Mouse (Mus musculus): ENCODE data around the gene Elovl1. TPM values are rescaled to one million over a fixed set of nuclear protein-coding genes. Genes with fewer than 3 reads are reported as not detected.
A peak's percentile ranks its signal among the peaks of the same experiment; 100 is the strongest.

Gene Elovl1
- polyA plus RNA-seq, 1 experiment from 2014 or later = 42.8 TPM

DNA sequence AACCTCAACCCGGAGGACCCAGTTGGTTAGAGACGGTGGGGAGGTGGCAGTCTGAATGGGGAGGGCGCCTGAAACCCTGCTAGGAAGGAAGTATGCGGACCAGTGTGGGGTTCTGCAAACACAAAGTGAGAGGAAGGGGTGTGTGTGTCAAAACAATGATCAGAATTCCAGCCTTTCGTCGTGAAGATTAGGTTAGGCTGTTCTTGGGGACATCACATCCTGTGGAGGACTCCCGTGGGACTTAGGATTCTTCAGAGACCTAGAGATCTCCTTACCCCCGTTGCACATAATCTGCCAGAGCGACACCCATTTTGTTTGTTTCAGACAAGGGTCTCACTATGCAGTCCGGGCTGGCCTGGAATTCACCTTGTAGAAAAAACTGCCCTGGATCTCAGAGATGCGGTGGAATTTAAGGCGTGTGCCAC, 9.9 kb downstream of the Elovl1 start:
- 9% methylated on average over 12 of the region's 12 CpGs for WGBS
- Histone ChIP-seq H3K4me3 (peak overlapping the region; percentile 99), H3K9me3 (no peaks in the 10 kb centered on the region), H3K4me1 (peaks cover 47% of the 10 kb centered on the region), H3K27ac (peak overlapping the region; percentile 96), H3K36me3 (replicated peaks) (peaks cover 33% of the 10 kb centered on the region), H3K27me3 (ENCODE audit: poor library complexity, severe bottlenecking) (no peaks in the 10 kb centered on the region)
- DNase-seq (ENCODE audit: extremely low spot score, low spot score) = no peak

- no peak for DNase-seq (ENCODE audit: extremely low spot score, low spot score)
- H3K27ac ChIP-seq = no peak overlapping the region
- no peak overlapping the region for H3K4me3 ChIP-seq
- 88% methylated on average over 10 of the region's 10 CpGs for WGBS
- no peaks in the 10 kb centered on the region for H3K36me3 ChIP-seq (replicated peaks)
- peaks cover 21% of the 10 kb centered on the region for H3K4me1 ChIP-seq
- no peaks in the 10 kb centered on the region for H3K9me3 ChIP-seq
- H3K27me3 ChIP-seq (ENCODE audit: poor library complexity, severe bottlenecking) = peaks cover 4% of the 10 kb centered on the region; the same call in 1 of the 2 replicates
These were observed 17.2 kb downstream of the Elovl1 start for GRCm38 (mm10) chr4:118445088-118445487.

GRCm38 (mm10) chr4:118445781-118446414, 18.0 kb downstream of the Elovl1 start:
- Histone ChIP-seq H3K27ac (peak overlapping the region; percentile 80), H3K36me3 (replicated peaks) (no peaks in the 10 kb centered on the region)
- WGBS = 12% methylated on average over 18 of the region's 18 CpGs

DNA sequence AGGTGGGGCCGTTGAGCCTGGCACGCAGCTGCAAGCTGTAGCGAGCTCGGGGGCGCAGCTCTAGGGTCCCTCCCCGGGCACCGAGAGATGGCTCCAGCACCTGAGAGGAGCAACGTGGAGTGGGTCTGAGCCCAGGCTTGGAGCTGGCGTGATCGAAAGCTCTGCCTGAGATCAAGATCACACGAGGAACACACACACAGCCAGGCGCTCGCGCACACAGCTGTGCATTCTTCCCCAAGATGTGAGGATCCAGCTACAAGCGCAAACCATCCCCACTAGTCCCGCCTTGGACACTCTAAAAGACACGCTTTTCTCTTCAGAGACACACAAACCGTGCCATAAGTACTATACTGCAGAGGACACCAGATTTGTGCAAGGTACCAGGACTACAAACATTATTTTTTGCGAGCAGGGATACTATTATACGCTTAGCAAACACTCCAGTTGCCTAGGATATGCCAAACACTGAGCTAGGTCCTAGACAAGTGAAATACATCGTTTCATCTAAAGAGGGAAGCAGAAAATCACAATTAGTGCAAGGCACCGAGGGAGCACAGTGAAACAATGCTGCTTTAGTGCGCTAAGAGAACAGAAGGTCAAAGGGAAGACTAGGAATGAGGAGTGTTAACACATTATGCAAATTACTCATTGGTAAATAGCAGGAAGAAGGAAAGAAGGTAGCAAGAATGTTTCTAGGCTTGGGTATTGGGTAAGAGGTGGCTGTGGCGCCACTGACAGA, 18.7 kb downstream of the Elovl1 start:
- H3K36me3 ChIP-seq (replicated peaks) = no peaks in the 10 kb centered on the region
- 22% methylated on average over 24 of the region's 24 CpGs for WGBS
- no peaks in the 10 kb centered on the region for H3K9me3 ChIP-seq
- H3K27ac ChIP-seq = peak overlapping the region; percentile 80
- peak overlapping the region; percentile 50 for H3K4me3 ChIP-seq
- peaks cover 4% of the 10 kb centered on the region; the same call in 1 of the 2 replicates for H3K27me3 ChIP-seq (ENCODE audit: poor library complexity, severe bottlenecking)
- no peak for DNase-seq (ENCODE audit: extremely low spot score, low spot score)
- peaks cover 21% of the 10 kb centered on the region for H3K4me1 ChIP-seq

More at GRCm38 (mm10) chr4:118445781-118446414, 18.0 kb downstream of the Elovl1 start:
- Histone ChIP-seq H3K4me3 (peak overlapping the region; percentile 50), H3K9me3 (no peaks in the 10 kb centered on the region), H3K27me3 (ENCODE audit: poor library complexity, severe bottlenecking) (peaks cover 4% of the 10 kb centered on the region; the same call in 1 of the 2 replicates), H3K4me1 (peaks cover 21% of the 10 kb centered on the region)
- DNase-seq (ENCODE audit: extremely low spot score, low spot score) = peak; percentile 53

DNA sequence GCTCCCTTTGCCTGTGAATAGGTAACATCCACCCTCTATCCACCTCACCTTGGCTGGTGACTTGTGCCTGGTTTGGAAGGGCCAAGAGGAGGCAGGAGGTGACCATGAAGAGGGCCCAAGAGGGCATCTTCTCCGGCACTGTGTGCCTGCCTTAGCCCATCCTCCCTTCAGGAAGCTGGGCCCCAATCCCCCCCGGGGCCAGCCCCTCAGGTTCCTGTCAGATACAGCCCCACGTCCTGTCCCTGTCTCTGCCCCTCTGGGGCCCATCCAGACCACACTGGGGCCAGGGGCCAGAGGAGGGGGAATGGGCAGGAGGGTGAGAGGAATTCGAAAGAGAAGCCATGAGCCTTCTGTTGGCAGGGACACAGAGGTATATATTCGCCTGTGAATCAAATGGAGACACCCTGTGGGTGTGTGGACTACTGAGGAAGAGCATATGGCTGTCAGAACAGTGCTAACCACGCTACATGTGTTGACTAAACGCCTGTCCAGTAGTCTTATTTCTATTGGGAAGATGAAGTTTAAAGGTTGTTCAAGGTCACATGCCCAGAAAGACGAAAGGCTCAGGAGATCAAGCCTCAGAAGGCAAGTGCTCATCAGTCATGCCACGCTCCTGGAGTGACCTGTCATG, 29.6 kb downstream of the Elovl1 start, which contains the start of gene Mpl:
TSS of gene Mpl (minus strand) at position 169 of the 631 bp plus-strand sequence.
- no peak within 1 kb of the TSS for H3K4me3 ChIP-seq
- no peaks in the 10 kb centered on the region for H3K4me1 ChIP-seq
- no peaks in the 10 kb centered on the region for H3K9me3 ChIP-seq
- DNase-seq (ENCODE audit: extremely low spot score, low spot score) = no peak
- 82% methylated on average over 9 of the region's 9 CpGs for WGBS
- H3K27me3 ChIP-seq (ENCODE audit: poor library complexity, severe bottlenecking) = no peaks in the 10 kb centered on the region
- no peaks in the 10 kb centered on the region for H3K36me3 ChIP-seq (replicated peaks)
- no peak within 1 kb of the TSS; the same call in 1 of the 2 replicates for H3K27ac ChIP-seq

GRCm38 (mm10) chr4:118464956-118465355, 37.1 kb downstream of the Elovl1 start:
- Histone ChIP-seq H3K27ac (no peak overlapping the region), H3K9me3 (no peaks in the 10 kb centered on the region), H3K4me3 (no peak overlapping the region), H3K27me3 (ENCODE audit: poor library complexity, severe bottlenecking) (no peaks in the 10 kb centered on the region), H3K4me1 (peaks cover 4% of the 10 kb centered on the region; the same call in 1 of the 2 replicates), H3K36me3 (replicated peaks) (no peaks in the 10 kb centered on the region)
- no peak for DNase-seq (ENCODE audit: extremely low spot score, low spot score)
- 88% methylated on average over 3 of the region's 3 CpGs for WGBS

DNA sequence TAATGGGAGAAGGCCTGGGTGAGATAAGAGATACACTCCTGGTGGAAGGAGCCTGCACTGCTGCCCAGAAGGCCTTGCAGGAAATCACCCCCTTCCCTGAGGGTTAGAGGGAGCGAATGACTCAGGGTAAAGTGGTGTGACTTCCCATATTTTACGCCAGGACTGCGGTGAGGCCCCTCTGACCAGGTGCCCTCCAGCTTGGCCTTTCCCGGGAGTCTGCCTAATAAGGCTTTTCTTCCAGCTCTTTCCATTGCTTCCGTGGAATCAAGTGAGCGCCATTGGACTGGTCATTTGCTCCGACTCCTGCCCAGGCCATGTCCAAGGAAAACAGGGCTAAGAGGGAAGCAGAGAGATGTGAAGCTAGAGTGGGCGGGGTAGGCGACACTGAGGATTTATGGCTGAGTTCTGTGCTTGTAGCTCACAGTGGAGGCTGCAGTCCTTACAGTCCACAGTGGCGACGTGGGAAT, 37.8 kb downstream of the Elovl1 start:
- DNase-seq (ENCODE audit: extremely low spot score, low spot score) = no peak
- WGBS = 61% methylated on average over 11 of the region's 11 CpGs
- H3K4me1 ChIP-seq = peaks cover 7% of the 10 kb centered on the region
- H3K27ac ChIP-seq = peak overlapping the region; percentile 40; the same call in 1 of the 2 replicates
- H3K36me3 ChIP-seq (replicated peaks) = no peaks in the 10 kb centered on the region
- no peaks in the 10 kb centered on the region for H3K27me3 ChIP-seq (ENCODE audit: poor library complexity, severe bottlenecking)
- H3K4me3 ChIP-seq = no peak overlapping the region
- no peaks in the 10 kb centered on the region for H3K9me3 ChIP-seq

- 77% methylated on average over 6 of the region's 6 CpGs for WGBS
- H3K27ac ChIP-seq = peak overlapping the region; percentile 65; the same call in 1 of the 2 replicates
- H3K36me3 ChIP-seq (replicated peaks) = no peaks in the 10 kb centered on the region
- no peaks in the 10 kb centered on the region for H3K27me3 ChIP-seq (ENCODE audit: poor library complexity, severe bottlenecking)
- peak; percentile 21 for DNase-seq (ENCODE audit: extremely low spot score, low spot score)
- H3K4me1 ChIP-seq = peaks cover 14% of the 10 kb centered on the region; the same call in 1 of the 2 replicates
- H3K9me3 ChIP-seq = no peaks in the 10 kb centered on the region
- no peak overlapping the region for H3K4me3 ChIP-seq
These were observed 43.4 kb downstream of the Elovl1 start for GRCm38 (mm10) chr4:118471281-118471680.

- H3K4me3 ChIP-seq = no peak overlapping the region
- H3K9me3 ChIP-seq = no peaks in the 10 kb centered on the region
- no peak for DNase-seq (ENCODE audit: extremely low spot score, low spot score)
- peaks cover 27% of the 10 kb centered on the region for H3K4me1 ChIP-seq
- no peaks in the 10 kb centered on the region for H3K27me3 ChIP-seq (ENCODE audit: poor library complexity, severe bottlenecking)
- WGBS = 92% methylated on average over 11 of the region's 11 CpGs
- no peaks in the 10 kb centered on the region for H3K36me3 ChIP-seq (replicated peaks)
- peak overlapping the region; percentile 25; the same call in 1 of the 2 replicates for H3K27ac ChIP-seq
These were observed 44.8 kb downstream of the Elovl1 start for GRCm38 (mm10) chr4:118472687-118473086.

GRCm38 (mm10) chr4:118476773-118477530, 49.1 kb downstream of the Elovl1 start:
- no peak overlapping the region for H3K4me3 ChIP-seq
- peaks cover 18% of the 10 kb centered on the region for H3K4me1 ChIP-seq
- H3K9me3 ChIP-seq = no peaks in the 10 kb centered on the region
- H3K36me3 ChIP-seq (replicated peaks) = no peaks in the 10 kb centered on the region
- peak; percentile 16 for DNase-seq (ENCODE audit: extremely low spot score, low spot score)
- peak overlapping the region; percentile 82 for H3K27ac ChIP-seq
- WGBS = 47% methylated on average over 15 of the region's 15 CpGs
- no peaks in the 10 kb centered on the region for H3K27me3 ChIP-seq (ENCODE audit: poor library complexity, severe bottlenecking)

All from forebrain, embryonic 10.5 days (tissue).